Mouse (Mus musculus) thymus, adult 2 months (tissue): ENCODE measurements around the gene Mfsd10.

ENCODE experiments used
- CTCF ChIP-seq: fragments of 200-500 bp; IDR thresholded peaks from 2 replicates; pipeline ENCODE4 v1.5.1; 2012; ENCODE audit warnings: mild to moderate bottlenecking, control low read depth, low read length, moderate library complexity, borderline replicate concordance; ENCODE audit not compliant: control insufficient read depth, poor library complexity, insufficient read depth; ENCODE audit errors: extremely low read depth
- POLR2A ChIP-seq: fragments of 200-500 bp; IDR thresholded peaks from 2 replicates; pipeline ENCODE4 v1.6.1; 2012; ENCODE audit warnings: mild to moderate bottlenecking, low read length, control low read depth, moderate library complexity; ENCODE audit not compliant: control insufficient read depth, poor library complexity, insufficient read depth; ENCODE audit errors: extremely low read depth

GRCm38 (mm10) chr5:34633641-34634040 is 3.4 kb downstream of the Mfsd10 start:
- TF ChIP-seq CTCF (no peak), POLR2A (no peak)
